ENCODE assay signal across 28 mouse cellular contexts in genomic region chr6:129721390-129721789, GRCm38 (mm10). TPM values are rescaled to one million over a fixed set of nuclear protein-coding genes. Genes with fewer than 3 reads are reported as not detected.
A peak's percentile ranks its signal among the peaks of the same experiment; 100 is the strongest.
DNase-seq lines count a peak whose midpoint lies in the region; ATAC-seq and TF ChIP-seq lines count a peak whose summit lies in the region.
"Had no signal": no experiment of that assay in that cellular context is flagged by ENCODE, and none has a peak within 500 bp of the region (broad histone marks: within the 10 kb centered on the region; RNA-seq: fewer than 3 reads in every experiment).

No protein-coding gene starts in this region.

- H3K9ac ChIP-seq in heart, embryonic 15.5 days, result no peak overlapping the region
- H3K9ac ChIP-seq in heart, embryonic 11.5 days (ENCODE audit: low read depth, low read length), result no peak overlapping the region
- H3K9ac ChIP-seq in midbrain, embryonic 12.5 days (replicated peaks), result no peak overlapping the region
- H3K9ac ChIP-seq in midbrain, postnatal 0 days (replicated peaks; ENCODE audit: low read length, poor library complexity, severe bottlenecking), result no peak overlapping the region
- H3K9ac ChIP-seq in midbrain, embryonic 13.5 days (replicated peaks), result no peak overlapping the region
- H3K9ac ChIP-seq: forebrain, embryonic 12.5 days; forebrain, postnatal 0 days; heart, embryonic 13.5 days; hindbrain, embryonic 14.5 days had no signal

- no peak overlapping the region for H3K27ac ChIP-seq in heart, embryonic 15.5 days
- H3K27ac ChIP-seq in heart, embryonic 11.5 days (ENCODE audit: low read depth, low read length), result no peak overlapping the region
- H3K27ac ChIP-seq in midbrain, embryonic 12.5 days (replicated peaks), result no peak overlapping the region
- no peak overlapping the region for H3K27ac ChIP-seq in midbrain, postnatal 0 days (ENCODE audit: low read depth, low read length)
- no peak overlapping the region for H3K27ac ChIP-seq in midbrain, embryonic 13.5 days
- H3K27ac ChIP-seq: embryonic facial prominence, embryonic 10.5 days; forebrain, embryonic 12.5 days; heart, embryonic 13.5 days; hindbrain, embryonic 14.5 days had no signal

- no peak for TF ChIP-seq CTCF in midbrain, postnatal 0 days (IDR thresholded peaks at IDR 0.05)

- no peak overlapping the region for H3K4me3 ChIP-seq in heart, embryonic 15.5 days
- H3K4me3 ChIP-seq in heart, embryonic 11.5 days (ENCODE audit: low read depth, low read length), result no peak overlapping the region
- H3K4me3 ChIP-seq in midbrain, embryonic 12.5 days, result no peak overlapping the region
- no peak overlapping the region for H3K4me3 ChIP-seq in midbrain, postnatal 0 days (ENCODE audit: low read depth, low read length)
- H3K4me3 ChIP-seq in midbrain, embryonic 13.5 days (replicated peaks), result no peak overlapping the region
- H3K4me3 ChIP-seq: embryonic facial prominence, embryonic 10.5 days; erythroblast, embryonic 14.5 days; forebrain, embryonic 12.5 days; heart, embryonic 13.5 days had no signal

- DNase-seq in midbrain, postnatal 0 days (ENCODE audit: low spot score), result no peak
- DNase-seq: adrenal gland, adult 2 months; adrenal gland, postnatal 25 days; cerebellum, adult 18-20 months; cerebellum, adult 9-11 months; cerebellum, postnatal 36 days; forebrain, postnatal 0 days; gastrocnemius, postnatal 14 days; heart, postnatal 10 days; heart, postnatal 4 days had no signal

- no peaks in the 10 kb centered on the region for H3K36me3 ChIP-seq in heart, embryonic 15.5 days
- no peaks in the 10 kb centered on the region for H3K36me3 ChIP-seq in heart, embryonic 11.5 days (ENCODE audit: control insufficient read depth, insufficient read depth, low read length)
- no peaks in the 10 kb centered on the region for H3K36me3 ChIP-seq in midbrain, embryonic 12.5 days
- H3K36me3 ChIP-seq in midbrain, postnatal 0 days (ENCODE audit: insufficient read depth, low read length), result no peaks in the 10 kb centered on the region
- H3K36me3 ChIP-seq in midbrain, embryonic 13.5 days, result no peaks in the 10 kb centered on the region
- H3K36me3 ChIP-seq: embryonic facial prominence, embryonic 10.5 days; forebrain, embryonic 12.5 days; heart, embryonic 13.5 days had no signal

- WGBS in heart, embryonic 15.5 days, result 58% methylated on average over 1 of the region's 1 CpGs
- 67% methylated on average over 1 of the region's 1 CpGs for WGBS in heart, embryonic 11.5 days (ENCODE audit: insufficient replicate concordance)
- WGBS in midbrain, embryonic 12.5 days, result 84% methylated on average over 1 of the region's 1 CpGs
- WGBS in midbrain, postnatal 0 days, result 57% methylated on average over 1 of the region's 1 CpGs
- 58% methylated on average over 1 of the region's 1 CpGs for WGBS in midbrain, embryonic 13.5 days

- 0 out of 2 replicates have a peak, but pooled peaks have one; percentile 22 for ATAC-seq in heart, embryonic 15.5 days (replicated peaks; ENCODE audit: insufficient number of reproducible peaks, insufficient read depth, low FRiP score, low read depth)
- ATAC-seq in heart, embryonic 11.5 days (replicated peaks; ENCODE audit: insufficient number of reproducible peaks, low FRiP score, low TSS enrichment), result no peak
- ATAC-seq in midbrain, embryonic 12.5 days (ENCODE audit: low FRiP score, low read depth), result 0 out of 2 replicates have a peak, but pooled peaks have one; percentile 41
- ATAC-seq in midbrain, postnatal 0 days (ENCODE audit: low FRiP score), result no peak
- peak; percentile 52 for ATAC-seq in megakaryocyte, adult 5-6 weeks (ENCODE audit: poor library complexity, severe bottlenecking)
- no peak for ATAC-seq in midbrain, embryonic 13.5 days
- no peak for ATAC-seq in erythroblast, adult 5-6 weeks (replicated peaks; ENCODE audit: low FRiP score, poor library complexity, severe bottlenecking)
- ATAC-seq: forebrain, postnatal 0 days; Patski had no signal

- H3K27me3 ChIP-seq in heart, embryonic 15.5 days, result no peaks in the 10 kb centered on the region
- no peaks in the 10 kb centered on the region for H3K27me3 ChIP-seq in heart, embryonic 11.5 days (ENCODE audit: control insufficient read depth, insufficient read depth, low read length)
- no peaks in the 10 kb centered on the region for H3K27me3 ChIP-seq in midbrain, embryonic 12.5 days
- H3K27me3 ChIP-seq in midbrain, postnatal 0 days (ENCODE audit: insufficient read depth, low read length), result no peaks in the 10 kb centered on the region
- H3K27me3 ChIP-seq in midbrain, embryonic 13.5 days, result no peaks in the 10 kb centered on the region
- H3K27me3 ChIP-seq: forebrain, embryonic 12.5 days; heart, embryonic 13.5 days had no signal

- no peaks in the 10 kb centered on the region for H3K4me1 ChIP-seq in heart, embryonic 15.5 days (replicated peaks)
- no peaks in the 10 kb centered on the region for H3K4me1 ChIP-seq in heart, embryonic 11.5 days (ENCODE audit: control insufficient read depth, insufficient read depth, low read length)
- no peaks in the 10 kb centered on the region for H3K4me1 ChIP-seq in midbrain, embryonic 12.5 days
- no peaks in the 10 kb centered on the region for H3K4me1 ChIP-seq in midbrain, postnatal 0 days (ENCODE audit: insufficient read depth, low read length)
- H3K4me1 ChIP-seq in midbrain, embryonic 13.5 days (replicated peaks), result no peaks in the 10 kb centered on the region
- H3K4me1 ChIP-seq: embryonic facial prominence, embryonic 10.5 days; forebrain, embryonic 12.5 days; heart, embryonic 13.5 days had no signal

- no peak overlapping the region for H3K4me2 ChIP-seq in heart, embryonic 15.5 days
- H3K4me2 ChIP-seq in heart, embryonic 11.5 days, result no peak overlapping the region
- H3K4me2 ChIP-seq in midbrain, embryonic 12.5 days (replicated peaks), result no peak overlapping the region
- no peak overlapping the region for H3K4me2 ChIP-seq in midbrain, postnatal 0 days (ENCODE audit: low read depth, low read length, poor library complexity, severe bottlenecking)
- no peak overlapping the region for H3K4me2 ChIP-seq in midbrain, embryonic 13.5 days (replicated peaks)
- H3K4me2 ChIP-seq: forebrain, embryonic 12.5 days; heart, embryonic 13.5 days; hindbrain, embryonic 14.5 days had no signal

- H3K9me3 ChIP-seq in heart, embryonic 15.5 days (replicated peaks), result no peaks in the 10 kb centered on the region
- no peaks in the 10 kb centered on the region for H3K9me3 ChIP-seq in heart, embryonic 11.5 days (replicated peaks; ENCODE audit: control insufficient read depth, low read length)
- H3K9me3 ChIP-seq in midbrain, embryonic 12.5 days, result no peaks in the 10 kb centered on the region
- H3K9me3 ChIP-seq in midbrain, postnatal 0 days (ENCODE audit: low read length), result no peaks in the 10 kb centered on the region
- no peaks in the 10 kb centered on the region for H3K9me3 ChIP-seq in midbrain, embryonic 13.5 days
- H3K9me3 ChIP-seq: forebrain, embryonic 12.5 days; heart, embryonic 13.5 days had no signal

RNA-seq across cellular contexts. Expression of gene Klri1, which starts 4.5 kb away (rescaled TPM):
- polyA plus RNA-seq in heart, embryonic 15.5 days (2015; fragmentation: Nextera tagmentation; extraction: Ambion mirVana), result 0.16 TPM in 1 of 2 replicates, not detected in the other
- polyA plus RNA-seq in heart, embryonic 11.5 days (2014; fragmentation: Nextera tagmentation; extraction: Ambion mirVana), result not detected in 2 replicates
- not detected in 2 replicates for polyA plus RNA-seq in midbrain, embryonic 12.5 days (2016; fragmentation: Nextera tagmentation; extraction: Ambion mirVana)
- not detected in 2 replicates for total RNA-seq in midbrain, postnatal 0 days (2014; rRNA removed)
- not detected in 2 replicates for polyA plus RNA-seq in midbrain, postnatal 0 days (2015; fragmentation: Nextera tagmentation; extraction: Ambion mirVana)
- total RNA-seq in megakaryocyte, adult 5-6 weeks (2015), result 0.33 TPM in 1 of 2 replicates, not detected in the other
- not detected in 2 replicates for total RNA-seq in megakaryocyte, adult 5-6 weeks (2017)
- polyA plus RNA-seq in midbrain, embryonic 13.5 days (2015; fragmentation: Nextera tagmentation; extraction: Ambion mirVana), result not detected in 2 replicates
- total RNA-seq in erythroblast, adult 5-6 weeks (2015; ENCODE audit: low replicate concordance), result not detected in 2 replicates
- total RNA-seq in erythroblast, adult 5-6 weeks (2017; ENCODE audit: low replicate concordance), result not detected in 2 replicates
- total RNA-seq: adrenal gland, adult 2 months; adrenal gland, postnatal 25 days; forebrain, postnatal 0 days; gastrocnemius, adult 18-20 months; gastrocnemius, postnatal 14 days; heart, adult 8-10 months; heart, postnatal 10 days; heart, postnatal 4 days; MEL had no signal
- polyA plus RNA-seq: adrenal gland, adult 2 months; C2C12; embryonic facial prominence, embryonic 10.5 days; embryonic facial prominence, embryonic 14.5 days; erythroblast, embryonic 14.5 days; forebrain, embryonic 12.5 days; forebrain, postnatal 0 days; gonadal fat pad, adult 2 months; heart, embryonic 13.5 days; hindbrain, embryonic 14.5 days; Patski had no signal

RNA-seq across cellular contexts. Expression of gene Klri2, which starts 18.9 kb away (rescaled TPM):
- 0.05 TPM in 1 of 2 replicates, not detected in the other for polyA plus RNA-seq in heart, embryonic 15.5 days (2015; fragmentation: Nextera tagmentation; extraction: Ambion mirVana)
- not detected in 2 replicates for polyA plus RNA-seq in heart, embryonic 11.5 days (2014; fragmentation: Nextera tagmentation; extraction: Ambion mirVana)
- not detected in 2 replicates for polyA plus RNA-seq in midbrain, embryonic 12.5 days (2016; fragmentation: Nextera tagmentation; extraction: Ambion mirVana)
- total RNA-seq in midbrain, postnatal 0 days (2014; rRNA removed), result 0.14 TPM in 1 of 2 replicates, not detected in the other
- polyA plus RNA-seq in midbrain, postnatal 0 days (2015; fragmentation: Nextera tagmentation; extraction: Ambion mirVana), result 0.04 TPM in 1 of 2 replicates, not detected in the other
- 1.7 and 4.2 TPM in 2 replicates for total RNA-seq in megakaryocyte, adult 5-6 weeks (2015)
- total RNA-seq in megakaryocyte, adult 5-6 weeks (2017), result 1.8 and 3.4 TPM in 2 replicates
- polyA plus RNA-seq in midbrain, embryonic 13.5 days (2015; fragmentation: Nextera tagmentation; extraction: Ambion mirVana), result not detected in 2 replicates
- not detected in 2 replicates for total RNA-seq in erythroblast, adult 5-6 weeks (2015; ENCODE audit: low replicate concordance)
- total RNA-seq in erythroblast, adult 5-6 weeks (2017; ENCODE audit: low replicate concordance), result not detected in 2 replicates
- total RNA-seq: adrenal gland, postnatal 25 days; forebrain, postnatal 0 days; gastrocnemius, adult 18-20 months; gastrocnemius, postnatal 14 days; heart, adult 8-10 months; heart, postnatal 10 days; heart, postnatal 4 days; MEL had no signal
- polyA plus RNA-seq: adrenal gland, adult 2 months; C2C12; embryonic facial prominence, embryonic 10.5 days; embryonic facial prominence, embryonic 14.5 days; erythroblast, embryonic 14.5 days; forebrain, embryonic 12.5 days; gonadal fat pad, adult 2 months; heart, embryonic 13.5 days; hindbrain, embryonic 14.5 days; Patski had no signal

RNA-seq across cellular contexts. Expression of gene Klrc1, which starts 42.6 kb away (rescaled TPM):
- 0.20 and 0.37 TPM in 2 replicates for polyA plus RNA-seq in heart, embryonic 15.5 days (2015; fragmentation: Nextera tagmentation; extraction: Ambion mirVana)
- polyA plus RNA-seq in heart, embryonic 11.5 days (2014; fragmentation: Nextera tagmentation; extraction: Ambion mirVana), result not detected in 2 replicates
- polyA plus RNA-seq in midbrain, embryonic 12.5 days (2016; fragmentation: Nextera tagmentation; extraction: Ambion mirVana), result not detected in 2 replicates
- not detected in 2 replicates for total RNA-seq in midbrain, postnatal 0 days (2014; rRNA removed)
- not detected in 2 replicates for polyA plus RNA-seq in midbrain, postnatal 0 days (2015; fragmentation: Nextera tagmentation; extraction: Ambion mirVana)
- 4.3 and 7.1 TPM in 2 replicates for total RNA-seq in megakaryocyte, adult 5-6 weeks (2015)
- 6.6 and 17.9 TPM in 2 replicates for total RNA-seq in megakaryocyte, adult 5-6 weeks (2017)
- polyA plus RNA-seq in midbrain, embryonic 13.5 days (2015; fragmentation: Nextera tagmentation; extraction: Ambion mirVana), result not detected in 2 replicates
- total RNA-seq in erythroblast, adult 5-6 weeks (2015; ENCODE audit: low replicate concordance), result 0.63 TPM in 1 of 2 replicates, not detected in the other
- 2.2 and 3.1 TPM in 2 replicates for total RNA-seq in erythroblast, adult 5-6 weeks (2017; ENCODE audit: low replicate concordance)
- total RNA-seq: adrenal gland, adult 2 months; adrenal gland, postnatal 25 days; forebrain, postnatal 0 days; gastrocnemius, adult 18-20 months; gastrocnemius, postnatal 14 days; heart, postnatal 10 days; heart, postnatal 4 days; MEL had no signal
- polyA plus RNA-seq: C2C12; embryonic facial prominence, embryonic 10.5 days; embryonic facial prominence, embryonic 14.5 days; erythroblast, embryonic 14.5 days; forebrain, embryonic 12.5 days; forebrain, postnatal 0 days; heart, embryonic 13.5 days; hindbrain, embryonic 14.5 days; Patski had no signal

Comparison
In these comparisons a context has a peak if more than half of its experiments do, and no peak if none do; other contexts are left out.
1. ATAC-seq: peak in heart, embryonic 15.5 days (single experiment), midbrain, embryonic 12.5 days (single experiment) and megakaryocyte, adult 5-6 weeks (single experiment); none in heart, embryonic 11.5 days (single experiment), midbrain, postnatal 0 days (single experiment), midbrain, embryonic 13.5 days (single experiment) and erythroblast, adult 5-6 weeks (single experiment).